Mouse (Mus musculus): ENCODE measurements around the gene Nradd. TPM values are rescaled to one million over a fixed set of nuclear protein-coding genes. Genes with fewer than 3 reads are reported as not detected.

Nradd gene
- polyA plus RNA-seq, 1 experiment from 2014 or later, result 12.6 TPM

DNA sequence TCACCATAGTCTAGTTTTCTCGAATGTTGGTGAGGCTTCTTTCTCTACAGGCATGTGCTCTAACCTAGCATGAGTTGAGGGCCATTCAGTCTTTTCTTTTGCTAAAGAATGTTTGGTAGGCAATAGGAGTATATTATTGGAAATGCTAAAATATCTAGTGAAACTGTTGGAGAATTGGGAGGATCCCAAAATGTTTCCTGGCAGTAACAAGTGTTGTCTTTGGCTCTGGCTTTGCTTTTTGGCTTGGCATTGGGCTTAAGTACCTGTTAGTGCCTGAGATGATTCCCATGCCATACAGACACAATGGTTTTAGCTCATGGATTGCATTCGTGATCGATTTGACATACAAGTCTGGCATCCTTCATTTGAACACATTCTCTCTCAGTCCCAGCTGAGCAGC, 12.8 kb downstream of the Nradd start:
- no peak overlapping the region for H3K27ac ChIP-seq (ENCODE audit: low read depth, low read length)
- no peaks in the 10 kb centered on the region for H3K27me3 ChIP-seq (ENCODE audit: control insufficient read depth, insufficient read depth, low read length)
- no peak overlapping the region for H3K9ac ChIP-seq (ENCODE audit: low read depth, low read length)
- no peaks in the 10 kb centered on the region for H3K4me1 ChIP-seq (ENCODE audit: control insufficient read depth, insufficient read depth, low read length)
- WGBS (ENCODE audit: insufficient replicate concordance), result 91% methylated on average over 3 of the region's 3 CpGs
- no peak overlapping the region for H3K4me2 ChIP-seq
- H3K4me3 ChIP-seq (ENCODE audit: low read depth, low read length), result no peak overlapping the region
- no peak for ATAC-seq (replicated peaks; ENCODE audit: insufficient number of reproducible peaks, low FRiP score, low TSS enrichment)
- no peaks in the 10 kb centered on the region for H3K9me3 ChIP-seq (replicated peaks; ENCODE audit: control insufficient read depth, low read length)
- H3K36me3 ChIP-seq (ENCODE audit: control insufficient read depth, insufficient read depth, low read length), result peaks cover 9% of the 10 kb centered on the region

DNA sequence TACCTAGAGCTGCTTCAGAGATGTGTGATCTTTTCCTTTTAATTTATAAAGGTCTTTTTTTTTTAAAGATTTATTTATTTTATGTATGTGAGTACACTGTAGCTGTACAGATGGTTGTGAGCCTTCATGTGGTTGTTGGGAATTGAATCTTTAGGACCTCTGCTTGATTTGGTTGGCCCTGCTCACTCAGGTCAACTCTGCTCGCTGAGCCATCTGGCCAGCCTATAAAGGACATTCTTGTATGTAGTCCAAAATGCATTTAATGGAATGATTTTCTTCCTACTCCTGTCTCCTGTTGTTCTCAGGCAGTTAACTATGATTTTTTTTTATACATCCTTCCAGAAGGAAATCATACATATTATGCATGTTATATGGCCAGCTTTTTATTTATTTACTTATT, 40.7 kb downstream of the Nradd start:
- 96% methylated on average over 1 of the region's 1 CpGs for WGBS (ENCODE audit: insufficient replicate concordance)
- no peak overlapping the region for H3K4me2 ChIP-seq
- H3K9ac ChIP-seq (ENCODE audit: low read depth, low read length), result no peak overlapping the region
- no peak overlapping the region for H3K4me3 ChIP-seq (ENCODE audit: low read depth, low read length)
- no peak for ATAC-seq (replicated peaks; ENCODE audit: insufficient number of reproducible peaks, low FRiP score, low TSS enrichment)
- peaks cover 4% of the 10 kb centered on the region; the same call in 1 of the 2 replicates for H3K36me3 ChIP-seq (ENCODE audit: control insufficient read depth, insufficient read depth, low read length)
- H3K27ac ChIP-seq (ENCODE audit: low read depth, low read length), result no peak overlapping the region
- no peaks in the 10 kb centered on the region for H3K27me3 ChIP-seq (ENCODE audit: control insufficient read depth, insufficient read depth, low read length)
- H3K4me1 ChIP-seq (ENCODE audit: control insufficient read depth, insufficient read depth, low read length), result 0 out of 2 replicates have a peak, but pooled peaks cover 3% of the 10 kb centered on the region
- H3K9me3 ChIP-seq (replicated peaks; ENCODE audit: control insufficient read depth, low read length), result no peaks in the 10 kb centered on the region

DNA sequence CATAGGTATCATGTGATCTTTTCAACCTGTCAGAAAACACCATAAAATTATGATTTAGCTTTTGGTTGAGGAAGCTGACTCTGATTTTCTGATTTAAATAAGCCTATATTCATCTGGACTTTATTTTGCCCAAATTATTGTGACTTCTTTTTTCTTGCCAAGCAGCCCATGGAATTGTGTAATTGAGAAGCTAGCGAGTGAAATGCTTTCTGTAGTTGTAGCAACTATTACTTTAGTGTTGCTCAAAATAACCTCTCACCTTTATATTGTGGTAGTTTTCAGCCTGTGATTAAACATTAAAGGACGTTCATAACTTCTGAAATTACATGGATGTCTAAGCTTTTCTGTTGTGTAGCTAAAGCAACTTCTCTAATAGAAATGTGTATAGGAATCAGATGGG, 42.1 kb downstream of the Nradd start:
- Histone ChIP-seq H3K9me3 (replicated peaks; ENCODE audit: control insufficient read depth, low read length) (no peaks in the 10 kb centered on the region), H3K4me1 (ENCODE audit: control insufficient read depth, insufficient read depth, low read length) (0 out of 2 replicates have a peak, but pooled peaks cover 3% of the 10 kb centered on the region), H3K27ac (ENCODE audit: low read depth, low read length) (no peak overlapping the region), H3K36me3 (ENCODE audit: control insufficient read depth, insufficient read depth, low read length) (peaks cover 4% of the 10 kb centered on the region), H3K4me3 (ENCODE audit: low read depth, low read length) (no peak overlapping the region), H3K9ac (ENCODE audit: low read depth, low read length) (no peak overlapping the region), H3K27me3 (ENCODE audit: control insufficient read depth, insufficient read depth, low read length) (no peaks in the 10 kb centered on the region), H3K4me2 (no peak overlapping the region)
- no peak for ATAC-seq (replicated peaks; ENCODE audit: insufficient number of reproducible peaks, low FRiP score, low TSS enrichment)
- WGBS (ENCODE audit: insufficient replicate concordance), result 96% methylated on average over 2 of the region's 2 CpGs

Small RNA genes within 50 kb of the gene (microRNA-seq; reads per million reads assigned to microRNA genes)
- gene Mir8107 (ENCODE audit: borderline number of aligned reads), result not detected

Other genes starting within 250 kb of the Nradd start
- 11.7 and 14.1 TPM in 2 replicates for gene Ptpn23, start 216.2 kb downstream of the Nradd start, polyA plus RNA-seq (2014; fragmentation: Nextera tagmentation; extraction: Ambion mirVana)
- gene Ngp, start 204.7 kb downstream of the Nradd start, polyA plus RNA-seq (2014; fragmentation: Nextera tagmentation; extraction: Ambion mirVana), result 0.42 and 1.6 TPM in 2 replicates
- gene Klhl18, start 147.8 kb downstream of the Nradd start, polyA plus RNA-seq (2014; fragmentation: Nextera tagmentation; extraction: Ambion mirVana), result 7.9 and 10.2 TPM in 2 replicates
- 0.27 and 0.65 TPM in 2 replicates for gene Kif9, start 147.5 kb downstream of the Nradd start, polyA plus RNA-seq (2014; fragmentation: Nextera tagmentation; extraction: Ambion mirVana)
- gene Setd2, start 91.9 kb downstream of the Nradd start, polyA plus RNA-seq (2014; fragmentation: Nextera tagmentation; extraction: Ambion mirVana), result 33.0 and 39.0 TPM in 2 replicates
- gene Nbeal2, start 29.7 kb upstream of the Nradd start, polyA plus RNA-seq (2014; fragmentation: Nextera tagmentation; extraction: Ambion mirVana), result 1.4 and 1.6 TPM in 2 replicates
- gene Ccdc12, start 32.1 kb upstream of the Nradd start, polyA plus RNA-seq (2014; fragmentation: Nextera tagmentation; extraction: Ambion mirVana), result 135 and 149 TPM in 2 replicates
- 3,236 and 3,494 TPM in 2 replicates for gene Myl3, start 117.4 kb upstream of the Nradd start, polyA plus RNA-seq (2014; fragmentation: Nextera tagmentation; extraction: Ambion mirVana)
- gene Pth1r, start 122.7 kb upstream of the Nradd start, polyA plus RNA-seq (2014; fragmentation: Nextera tagmentation; extraction: Ambion mirVana), result 24.3 and 27.8 TPM in 2 replicates
- not detected in 2 replicates for gene Prss42, start 173.7 kb upstream of the Nradd start, polyA plus RNA-seq (2014; fragmentation: Nextera tagmentation; extraction: Ambion mirVana)
- not detected in 2 replicates for gene Prss44, start 189.5 kb upstream of the Nradd start, polyA plus RNA-seq (2014; fragmentation: Nextera tagmentation; extraction: Ambion mirVana)
- not detected in 2 replicates for gene Prss43, start 202.2 kb upstream of the Nradd start, polyA plus RNA-seq (2014; fragmentation: Nextera tagmentation; extraction: Ambion mirVana)
- not detected in 2 replicates for gene Prss45, start 210.1 kb upstream of the Nradd start, polyA plus RNA-seq (2014; fragmentation: Nextera tagmentation; extraction: Ambion mirVana)
- gene Prss46, start 220.1 kb upstream of the Nradd start, polyA plus RNA-seq (2014; fragmentation: Nextera tagmentation; extraction: Ambion mirVana), result not detected in 2 replicates
- 0.23 and 1.6 TPM in 2 replicates for gene Prss50, start 233.5 kb upstream of the Nradd start, polyA plus RNA-seq (2014; fragmentation: Nextera tagmentation; extraction: Ambion mirVana)